Mouse (Mus musculus) thymus, adult 2 months (tissue): ENCODE data around the gene Ephb1. TPM values are rescaled to one million over a fixed set of nuclear protein-coding genes. Genes with fewer than 3 reads are reported as not detected.

ENCODE experiments used
- DNase-seq: peaks from one replicate; pipeline ENCODE4 v3.0.0; 2021
- H3K27ac ChIP-seq: fragments of 200-500 bp; 2 replicates; pipeline ENCODE4 v1.5.1; 2012; ENCODE audit warnings: low read length, control low read depth; ENCODE audit not compliant: control insufficient read depth, insufficient read depth
- H3K27me3 ChIP-seq: fragments of 200-500 bp; 2 replicates; pipeline ENCODE4 v1.6.1; 2012; ENCODE audit warnings: mild to moderate bottlenecking, low read length, moderate library complexity, mixed read lengths; ENCODE audit not compliant: control insufficient read depth, insufficient read depth
- H3K36me3 ChIP-seq: fragments of 200-500 bp; 2 replicates; pipeline ENCODE4 v1.6.1; 2012; ENCODE audit warnings: mild to moderate bottlenecking, low read length, moderate library complexity; ENCODE audit not compliant: control insufficient read depth, insufficient read depth
- H3K4me1 ChIP-seq: fragments of 200-500 bp; replicated peaks from 2 replicates; pipeline ENCODE4 v1.6.1; 2012; ENCODE audit warnings: low read length; ENCODE audit not compliant: control insufficient read depth, insufficient read depth
- H3K4me3 ChIP-seq: fragments of 200-500 bp; 2 replicates; pipeline ENCODE4 v1.5.1; 2012; ENCODE audit warnings: mild to moderate bottlenecking, low read length, control low read depth, moderate library complexity; ENCODE audit not compliant: control insufficient read depth, insufficient read depth
- CTCF ChIP-seq: fragments of 200-500 bp; IDR thresholded peaks from 2 replicates; pipeline ENCODE4 v1.5.1; 2012; ENCODE audit warnings: mild to moderate bottlenecking, control low read depth, low read length, moderate library complexity, borderline replicate concordance; ENCODE audit not compliant: control insufficient read depth, poor library complexity, insufficient read depth; ENCODE audit errors: extremely low read depth
- POLR2A ChIP-seq: fragments of 200-500 bp; IDR thresholded peaks from 2 replicates; pipeline ENCODE4 v1.6.1; 2012; ENCODE audit warnings: mild to moderate bottlenecking, low read length, control low read depth, moderate library complexity; ENCODE audit not compliant: control insufficient read depth, poor library complexity, insufficient read depth; ENCODE audit errors: extremely low read depth
- WGBS: fragments of 180-500 bp; shearing (Covaris S2); methylation state at CpG from one replicate; pipeline ENCODE4 v1.1.7; 2018; 5-methylcytosine and 5-hydroxymethylcytosine counted together
- polyA plus RNA-seq: library from polyadenylated mRNA; depleted of rRNA; stranded (reverse); fragments of >200 nt; gene quantifications from 2 replicates; pipeline ENCODE4 v1.2.3, GENCODE M21; 2012

The Ephb1 gene
- polyA plus RNA-seq, 1 experiment, result 0.43 TPM

DNA sequence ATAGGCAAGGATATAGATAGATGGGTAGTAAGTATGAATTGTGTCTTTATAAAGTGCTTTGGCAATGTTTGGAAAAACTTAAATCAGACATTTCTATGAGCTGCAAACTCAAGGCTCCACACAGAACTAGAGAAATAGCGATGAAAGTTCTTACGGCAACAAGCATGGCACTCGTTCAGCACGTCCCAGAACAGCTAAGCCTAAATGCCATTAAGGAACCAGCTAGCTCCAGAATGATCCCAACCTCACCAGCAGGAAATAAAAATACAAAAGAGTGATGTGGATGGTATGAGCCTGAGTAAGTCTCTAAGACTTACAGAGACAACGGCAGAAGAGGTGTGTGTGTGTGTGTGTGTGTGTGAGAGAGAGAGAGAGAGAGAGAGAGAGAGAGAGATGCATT is 20.2 kb upstream of the Ephb1 start:
- TF ChIP-seq CTCF (no peak), POLR2A (no peak)
- DNase-seq, result no peak
- Histone ChIP-seq H3K27me3 (no peaks in the 10 kb centered on the region), H3K36me3 (no peaks in the 10 kb centered on the region), H3K27ac (no peak overlapping the region), H3K4me3 (no peak overlapping the region), H3K4me1 (no peaks in the 10 kb centered on the region)
- WGBS, result 95% methylated on average over 5 of the region's 5 CpGs

DNA sequence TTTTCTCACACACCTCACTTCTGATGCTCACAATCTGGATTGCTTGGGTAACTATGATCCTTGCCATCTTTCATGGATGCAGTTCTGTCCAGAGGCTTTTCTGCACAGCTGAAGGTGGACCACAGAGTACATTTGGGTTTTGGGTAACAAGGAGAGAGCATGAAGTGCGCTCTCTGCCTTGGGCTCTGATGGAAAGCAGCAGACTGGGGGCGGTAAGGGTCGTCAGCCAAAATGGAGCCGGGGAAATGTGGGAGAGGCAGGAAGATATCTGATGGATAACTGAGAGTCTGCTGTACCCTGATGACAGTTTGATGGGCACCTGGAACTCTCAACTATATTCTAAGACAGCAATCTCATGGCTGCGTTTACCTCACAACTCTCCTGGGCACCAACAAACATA is 19.4 kb upstream of the Ephb1 start:
- 91% methylated on average over 5 of the region's 5 CpGs for WGBS
- no peak overlapping the region for H3K27ac ChIP-seq
- no peaks in the 10 kb centered on the region for H3K36me3 ChIP-seq
- DNase-seq, result no peak
- H3K4me3 ChIP-seq, result no peak overlapping the region
- H3K4me1 ChIP-seq, result no peaks in the 10 kb centered on the region
- H3K27me3 ChIP-seq, result no peaks in the 10 kb centered on the region
- no peak for TF ChIP-seq CTCF
- TF ChIP-seq POLR2A, result no peak

- DNase-seq, result no peak
- Histone ChIP-seq H3K36me3 (no peaks in the 10 kb centered on the region), H3K4me1 (no peaks in the 10 kb centered on the region), H3K27ac (no peak overlapping the region), H3K4me3 (no peak overlapping the region), H3K27me3 (no peaks in the 10 kb centered on the region)
- TF ChIP-seq CTCF, result no peak
- WGBS, result 93% methylated on average over 3 of the region's 3 CpGs
Measured at GRCm38 (mm10) chr9:102371936-102372335, 17.4 kb upstream of the Ephb1 start.

DNA sequence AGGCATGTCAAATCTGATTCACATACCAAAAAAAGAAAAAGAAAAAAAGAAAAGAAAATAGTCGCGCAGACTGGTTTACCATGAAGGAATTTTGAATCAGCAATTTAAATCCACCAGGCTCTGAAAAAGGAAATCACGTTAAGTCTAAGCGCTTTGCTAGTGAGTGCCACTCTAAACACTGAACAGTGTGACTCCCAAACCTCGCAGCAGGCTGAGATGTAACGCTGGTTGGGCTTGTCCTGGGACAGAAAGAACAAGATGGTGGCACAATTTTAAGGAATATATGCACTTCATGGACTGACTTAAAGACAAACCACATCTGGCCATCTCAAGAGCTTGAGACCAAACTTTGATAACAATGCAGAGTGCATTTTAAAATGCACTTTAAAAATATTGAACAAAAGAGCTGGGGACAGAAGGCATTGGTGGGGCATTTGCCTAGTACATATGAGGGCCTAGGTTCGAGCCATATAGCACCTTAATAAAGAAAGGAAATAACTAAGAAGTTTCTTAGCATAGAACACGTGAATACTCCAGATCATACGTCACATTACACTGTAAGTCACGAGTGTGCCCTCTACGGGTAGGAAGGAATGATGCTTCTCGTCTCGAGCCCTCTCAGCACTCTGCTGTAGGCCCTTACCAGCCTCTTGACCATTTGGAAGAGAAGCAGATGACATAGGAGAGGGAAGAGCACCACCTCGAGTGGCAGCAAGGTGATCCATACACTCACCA is 16.7 kb upstream of the Ephb1 start:
- Histone ChIP-seq H3K4me1 (no peaks in the 10 kb centered on the region), H3K36me3 (no peaks in the 10 kb centered on the region), H3K27ac (no peak overlapping the region), H3K27me3 (no peaks in the 10 kb centered on the region), H3K4me3 (no peak overlapping the region)
- 66% methylated on average over 14 of the region's 14 CpGs for WGBS
- TF ChIP-seq POLR2A (no peak), CTCF (no peak)
- no peak for DNase-seq

DNA sequence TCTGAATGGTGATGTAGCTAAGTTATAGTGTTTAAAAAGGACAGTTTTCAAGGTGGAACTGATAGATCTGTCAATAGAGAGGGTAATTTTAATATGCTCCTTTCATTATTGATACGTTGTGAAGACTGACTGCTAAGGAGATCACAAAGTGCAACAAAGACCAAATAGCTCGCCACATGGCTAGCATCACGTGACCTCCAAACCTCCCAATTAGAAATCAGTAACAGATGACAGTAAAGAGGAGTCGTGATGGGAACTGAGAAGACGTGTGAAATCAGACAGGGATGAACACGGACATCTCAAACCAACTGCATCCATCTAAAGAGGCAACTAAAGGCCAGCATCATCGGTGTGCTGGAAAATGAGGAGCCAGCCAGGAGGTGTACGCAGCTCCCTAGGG is 15.6 kb upstream of the Ephb1 start:
- no peaks in the 10 kb centered on the region for H3K4me1 ChIP-seq
- 82% methylated on average over 8 of the region's 8 CpGs for WGBS
- H3K4me3 ChIP-seq, result no peak overlapping the region
- DNase-seq, result no peak
- no peak overlapping the region for H3K27ac ChIP-seq
- no peaks in the 10 kb centered on the region for H3K36me3 ChIP-seq
- no peaks in the 10 kb centered on the region for H3K27me3 ChIP-seq
- TF ChIP-seq CTCF, result no peak
- no peak for TF ChIP-seq POLR2A

GRCm38 (mm10) chr9:102369141-102369540 is 14.6 kb upstream of the Ephb1 start:
- 80% methylated on average over 3 of the region's 3 CpGs for WGBS
- Histone ChIP-seq H3K27ac (no peak overlapping the region), H3K27me3 (no peaks in the 10 kb centered on the region), H3K4me3 (no peak overlapping the region), H3K4me1 (no peaks in the 10 kb centered on the region), H3K36me3 (no peaks in the 10 kb centered on the region)
- TF ChIP-seq CTCF (no peak), POLR2A (no peak)
- DNase-seq, result no peak

GRCm38 (mm10) chr9:102367796-102368195 is 13.3 kb upstream of the Ephb1 start:
- Histone ChIP-seq H3K27me3 (no peaks in the 10 kb centered on the region), H3K36me3 (no peaks in the 10 kb centered on the region), H3K27ac (no peak overlapping the region), H3K4me1 (no peaks in the 10 kb centered on the region), H3K4me3 (no peak overlapping the region)
- no peak for DNase-seq
- WGBS, result 96% methylated on average over 2 of the region's 2 CpGs
- TF ChIP-seq CTCF (no peak), POLR2A (no peak)
